Mouse (Mus musculus): ENCODE results near the gene Ddit4. TPM values are rescaled to one million over a fixed set of nuclear protein-coding genes. Genes with fewer than 3 reads are reported as not detected.

Gene Ddit4
- total and polyA plus RNA-seq, 2 experiments from 2014 or later: 17.0 to 30.3 TPM

- Histone ChIP-seq H3K27me3 (ENCODE audit: control insufficient read depth, insufficient read depth, low read length) (no peaks in the 10 kb centered on the region), H3K27ac (ENCODE audit: low read depth) (peak overlapping the region; percentile 31), H3K9ac (replicated peaks; ENCODE audit: low read depth, low read length) (no peak overlapping the region), H3K4me1 (ENCODE audit: control insufficient read depth, insufficient read depth) (peaks cover 52% of the 10 kb centered on the region), H3K4me2 (ENCODE audit: low read depth, low read length) (no peak overlapping the region), H3K36me3 (replicated peaks; ENCODE audit: control insufficient read depth, insufficient read depth, low read length) (no peaks in the 10 kb centered on the region), H3K4me3 (ENCODE audit: low read depth, low read length) (no peak overlapping the region), H3K9me3 (replicated peaks; ENCODE audit: control insufficient read depth, low read length) (no peaks in the 10 kb centered on the region)
- no peak for DNase-seq (ENCODE audit: low spot score)
- TF ChIP-seq EP300 (IDR thresholded peaks at IDR 0.05; ENCODE audit: low read depth) (no peak), CTCF (IDR thresholded peaks at IDR 0.05; ENCODE audit: low read depth) (no peak)
- 51% methylated on average over 6 of the region's 6 CpGs for WGBS
- ATAC-seq (ENCODE audit: insufficient read depth, low read depth): no peak
Measured at GRCm38 (mm10) chr10:59911091-59911490, 40.5 kb downstream of the Ddit4 start.

- WGBS: 8% methylated on average over 14 of the region's 14 CpGs
Measured at GRCm38 (mm10) chr10:59909357-59909847, 42.2 kb downstream of the Ddit4 start.

DNA sequence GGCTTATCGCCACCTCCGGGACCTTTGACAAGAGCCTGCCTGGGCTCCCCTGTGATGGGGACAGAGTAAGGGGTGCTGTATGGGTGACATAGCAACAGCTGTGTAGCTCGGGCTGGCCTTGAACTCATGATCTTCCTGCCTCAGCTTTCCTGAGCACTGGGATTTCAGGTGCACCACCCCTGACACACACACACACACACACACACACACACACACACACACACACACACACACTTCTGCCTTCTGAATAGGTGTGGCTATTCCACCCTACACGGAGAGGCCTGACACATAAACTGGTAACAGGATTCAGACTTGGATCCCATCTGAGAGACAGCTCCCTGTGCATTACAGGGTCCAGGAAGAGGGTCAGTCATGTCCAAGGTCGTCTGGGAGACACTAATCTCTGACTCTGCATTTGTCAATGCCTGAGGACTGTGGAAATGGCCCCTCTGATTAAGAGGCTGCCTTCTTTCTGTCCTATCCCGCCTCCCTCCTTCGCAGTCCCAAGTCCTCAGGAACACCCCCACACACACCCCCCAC, 42.8 kb downstream of the Ddit4 start:
- TF ChIP-seq EP300 (IDR thresholded peaks at IDR 0.05; ENCODE audit: low read depth): no peak
- DNase-seq (ENCODE audit: low spot score) (no peak), ATAC-seq (ENCODE audit: insufficient read depth, low read depth) (no peak)
- Histone ChIP-seq H3K9ac (replicated peaks; ENCODE audit: low read depth, low read length) (no peak overlapping the region), H3K27me3 (ENCODE audit: control insufficient read depth, insufficient read depth, low read length) (no peaks in the 10 kb centered on the region), H3K4me3 (ENCODE audit: low read depth, low read length) (0 out of 2 replicates have a peak overlapping the region, but pooled peaks have one; percentile 1), H3K4me1 (ENCODE audit: control insufficient read depth, insufficient read depth) (peaks cover 40% of the 10 kb centered on the region), H3K27ac (ENCODE audit: low read depth) (peak overlapping the region; percentile 82), H3K9me3 (replicated peaks; ENCODE audit: control insufficient read depth, low read length) (no peaks in the 10 kb centered on the region), H3K4me2 (ENCODE audit: low read depth, low read length) (peak overlapping the region; percentile 38), H3K36me3 (replicated peaks; ENCODE audit: control insufficient read depth, insufficient read depth, low read length) (no peaks in the 10 kb centered on the region)
- 19% methylated on average over 7 of the region's 7 CpGs for WGBS

More at GRCm38 (mm10) chr10:59909357-59909847, 42.2 kb downstream of the Ddit4 start:
- peak overlapping the region; percentile 38 for H3K4me2 ChIP-seq (ENCODE audit: low read depth, low read length)
- H3K36me3 ChIP-seq (replicated peaks; ENCODE audit: control insufficient read depth, insufficient read depth, low read length): no peaks in the 10 kb centered on the region
- peak; percentile 59 for ATAC-seq (ENCODE audit: insufficient read depth, low read depth)
- TF ChIP-seq CTCF (IDR thresholded peaks at IDR 0.05; ENCODE audit: low read depth) (no peak), EP300 (IDR thresholded peaks at IDR 0.05; ENCODE audit: low read depth) (no peak)
- H3K4me1 ChIP-seq (ENCODE audit: control insufficient read depth, insufficient read depth): peaks cover 40% of the 10 kb centered on the region
- DNase-seq (ENCODE audit: low spot score): peak; percentile 82
- no peak overlapping the region for H3K9ac ChIP-seq (replicated peaks; ENCODE audit: low read depth, low read length)
- H3K27ac ChIP-seq (ENCODE audit: low read depth): peak overlapping the region; percentile 82
- no peaks in the 10 kb centered on the region for H3K27me3 ChIP-seq (ENCODE audit: control insufficient read depth, insufficient read depth, low read length)
- no peaks in the 10 kb centered on the region for H3K9me3 ChIP-seq (replicated peaks; ENCODE audit: control insufficient read depth, low read length)
- 0 out of 2 replicates have a peak overlapping the region, but pooled peaks have one; percentile 1 for H3K4me3 ChIP-seq (ENCODE audit: low read depth, low read length)

GRCm38 (mm10) chr10:59907695-59908299, 43.8 kb downstream of the Ddit4 start:
- Histone ChIP-seq H3K4me1 (ENCODE audit: control insufficient read depth, insufficient read depth) (peaks cover 50% of the 10 kb centered on the region), H3K9me3 (replicated peaks; ENCODE audit: control insufficient read depth, low read length) (no peaks in the 10 kb centered on the region), H3K4me3 (ENCODE audit: low read depth, low read length) (no peak overlapping the region), H3K27ac (ENCODE audit: low read depth) (peak overlapping the region; percentile 82), H3K27me3 (ENCODE audit: control insufficient read depth, insufficient read depth, low read length) (no peaks in the 10 kb centered on the region), H3K4me2 (ENCODE audit: low read depth, low read length) (peak overlapping the region; percentile 1; the same call in 1 of the 2 replicates), H3K36me3 (replicated peaks; ENCODE audit: control insufficient read depth, insufficient read depth, low read length) (no peaks in the 10 kb centered on the region), H3K9ac (replicated peaks; ENCODE audit: low read depth, low read length) (peak overlapping the region; percentile 4)
- ATAC-seq (ENCODE audit: insufficient read depth, low read depth) (peak; percentile 51), DNase-seq (ENCODE audit: low spot score) (peak; percentile 87)
- TF ChIP-seq EP300 (IDR thresholded peaks at IDR 0.05; ENCODE audit: low read depth) (no peak), CTCF (IDR thresholded peaks at IDR 0.05; ENCODE audit: low read depth) (no peak)
- WGBS: 12% methylated on average over 7 of the region's 7 CpGs

GRCm38 (mm10) chr10:59907080-59907609, 44.5 kb downstream of the Ddit4 start:
- Histone ChIP-seq H3K4me1 (ENCODE audit: control insufficient read depth, insufficient read depth) (peaks cover 56% of the 10 kb centered on the region), H3K4me3 (ENCODE audit: low read depth, low read length) (no peak overlapping the region), H3K4me2 (ENCODE audit: low read depth, low read length) (no peak overlapping the region), H3K9me3 (replicated peaks; ENCODE audit: control insufficient read depth, low read length) (no peaks in the 10 kb centered on the region), H3K27ac (ENCODE audit: low read depth) (peak overlapping the region; percentile 82), H3K27me3 (ENCODE audit: control insufficient read depth, insufficient read depth, low read length) (no peaks in the 10 kb centered on the region), H3K9ac (replicated peaks; ENCODE audit: low read depth, low read length) (peak overlapping the region; percentile 4; the same call in 1 of the 2 replicates), H3K36me3 (replicated peaks; ENCODE audit: control insufficient read depth, insufficient read depth, low read length) (no peaks in the 10 kb centered on the region)
- 59% methylated on average over 3 of the region's 3 CpGs for WGBS
- DNase-seq (ENCODE audit: low spot score) (no peak), ATAC-seq (ENCODE audit: insufficient read depth, low read depth) (no peak)
- TF ChIP-seq CTCF (IDR thresholded peaks at IDR 0.05; ENCODE audit: low read depth): no peak
